Comparison of ENCODE assay signal across 18 mouse cellular contexts in the genomic region with DNA sequence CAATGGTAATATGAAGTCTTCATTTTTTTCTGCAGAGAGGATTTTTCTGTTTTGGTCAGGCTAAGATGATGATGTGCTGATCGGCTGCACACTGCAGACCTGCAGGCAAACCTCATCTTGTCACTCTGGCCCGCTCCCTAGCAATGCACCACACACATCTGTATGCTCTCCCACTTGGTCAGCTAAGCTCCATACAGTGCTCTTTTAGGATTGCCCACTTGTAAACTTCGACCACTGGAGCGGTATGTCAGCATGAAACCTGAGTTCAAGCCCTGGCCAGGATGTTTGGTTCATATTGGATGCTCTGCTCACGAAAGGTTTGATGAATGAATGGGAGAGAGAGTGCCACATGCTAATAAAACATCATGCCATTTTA.
"Had no signal": no experiment of that assay in that cellular context is flagged by ENCODE, and none has a peak within 500 bp of the region (broad histone marks: within the 10 kb centered on the region; RNA-seq: fewer than 3 reads in every experiment).

No protein-coding gene starts in this region.

- H3K4me3 ChIP-seq: midbrain, embryonic 10.5 days; midbrain, embryonic 12.5 days; myocyte; neural tube, embryonic 13.5 days; neural tube, embryonic 15.5 days had no signal

- H3K9me3 ChIP-seq: midbrain, embryonic 10.5 days; midbrain, embryonic 12.5 days; neural tube, embryonic 13.5 days; neural tube, embryonic 15.5 days had no signal

- ATAC-seq: midbrain, embryonic 16.5 days had no signal

- H3K27ac ChIP-seq: midbrain, embryonic 10.5 days; midbrain, embryonic 12.5 days; neural tube, embryonic 13.5 days; neural tube, embryonic 15.5 days had no signal

- H3K4me2 ChIP-seq: lung, embryonic 14.5 days; midbrain, embryonic 12.5 days; neural tube, embryonic 13.5 days; neural tube, embryonic 15.5 days had no signal

- H3K4me1 ChIP-seq: midbrain, embryonic 12.5 days had no signal

- H3K27me3 ChIP-seq: midbrain, embryonic 12.5 days; neural tube, embryonic 13.5 days; neural tube, embryonic 15.5 days had no signal

- DNase-seq: lung, adult 18-20 months; lung, postnatal 10 days; lung, postnatal 4 days; midbrain, embryonic 14.5 days; right cerebral cortex, adult 18-20 months; right cerebral cortex, postnatal 25 days; right cerebral cortex, postnatal 4 days; spleen, adult 18-20 months; thymus, adult 2 months; thymus, postnatal 25 days; thymus, postnatal 4 days had no signal

- H3K36me3 ChIP-seq: midbrain, embryonic 12.5 days; neural tube, embryonic 13.5 days; neural tube, embryonic 15.5 days had no signal

- H3K9ac ChIP-seq: lung, embryonic 14.5 days; midbrain, embryonic 12.5 days; neural tube, embryonic 13.5 days; neural tube, embryonic 15.5 days had no signal
